Mouse (Mus musculus) cerebellum, postnatal 4 days (tissue): ENCODE measurements at regions not wholly inside any gene's neighbourhood (a gene's known extent, or its start where the extent isn't known, plus 50 kb on each side); places are given as distances from the start of the nearest gene placed in this dataset.
A peak's percentile ranks its signal among the peaks of the same experiment; 100 is the strongest.

Experiments
- DNase-seq, 2 experiments: peaks; one replicate each; pipeline ENCODE4 v3.0.0; 2022; ENCODE audit warnings: low spot score in 2 of 2, mixed read lengths in 1 of 2

DNA sequence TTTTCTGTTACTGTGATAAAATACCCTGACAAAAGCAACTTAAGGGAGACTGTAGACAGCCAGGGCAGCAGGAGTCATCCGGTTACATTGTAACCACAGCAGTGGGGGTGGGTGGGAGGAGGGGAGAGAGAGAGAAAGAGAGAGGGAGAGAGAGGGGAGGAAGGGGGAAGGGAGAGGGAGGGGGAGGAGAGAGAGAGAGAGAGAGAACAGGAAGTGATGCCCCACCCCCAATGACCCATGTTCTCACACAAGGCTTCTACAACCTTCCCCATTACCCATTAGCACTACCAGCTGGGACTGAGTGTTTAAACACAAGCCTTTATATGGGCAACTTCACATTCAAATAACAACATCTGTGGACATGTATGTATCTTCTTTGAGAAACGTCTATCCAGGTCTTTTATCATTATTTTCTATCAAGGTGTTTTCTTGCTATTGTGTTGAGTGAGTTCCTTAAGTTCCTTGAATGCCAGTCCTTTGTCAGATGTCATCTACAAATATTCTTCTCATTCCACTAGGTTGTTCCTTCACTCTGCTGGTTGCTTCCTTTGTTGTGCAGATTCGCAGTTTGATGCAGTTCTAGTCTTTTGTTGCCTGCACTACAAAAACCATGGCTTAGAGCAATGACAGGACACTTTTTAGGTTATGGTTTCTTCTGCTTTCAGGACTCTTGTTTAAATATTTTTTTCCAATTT lies 274.7 kb upstream of the Ddx18 start:
- no peak for DNase-seq

DNA sequence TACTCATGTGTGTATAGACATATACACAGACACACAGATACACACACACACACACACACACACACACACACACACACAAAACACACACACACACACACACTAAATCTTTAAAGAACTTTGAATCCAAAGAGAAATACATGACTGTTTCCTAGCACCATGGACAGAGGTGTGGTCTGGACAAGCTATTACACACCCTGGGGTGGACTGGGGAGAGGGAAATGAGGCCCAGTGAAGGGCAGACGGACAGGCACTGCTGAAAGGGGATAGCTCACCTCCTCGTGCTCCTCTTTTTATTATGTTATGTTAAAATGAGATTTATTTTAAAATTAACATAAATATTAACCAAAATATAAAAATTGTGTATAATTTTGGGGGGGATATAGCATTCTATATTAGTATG lies 265.8 kb upstream of the Ddx18 start:
- no peak for DNase-seq

DNA sequence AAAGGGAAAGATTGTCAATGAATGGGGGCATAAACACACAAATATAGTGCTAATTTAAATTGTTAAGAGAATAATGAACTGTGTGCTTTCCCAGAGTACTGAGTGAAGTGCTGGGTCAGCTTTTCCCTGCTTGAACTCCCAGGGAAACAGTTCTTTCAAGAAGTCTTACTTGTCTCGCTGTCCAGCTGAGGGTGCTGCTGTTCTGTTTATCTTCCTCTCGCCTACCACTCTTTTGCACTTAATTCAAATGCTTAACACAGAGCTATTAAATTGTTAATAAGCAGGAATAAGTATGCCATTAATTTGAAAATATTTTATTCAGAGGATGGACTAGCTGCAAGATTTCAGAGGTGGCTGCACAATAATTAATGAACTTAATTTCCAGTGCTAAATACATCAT lies 262.5 kb upstream of the Ddx18 start:
- peak in 1 of 2 experiments; percentile 1 for DNase-seq

DNA sequence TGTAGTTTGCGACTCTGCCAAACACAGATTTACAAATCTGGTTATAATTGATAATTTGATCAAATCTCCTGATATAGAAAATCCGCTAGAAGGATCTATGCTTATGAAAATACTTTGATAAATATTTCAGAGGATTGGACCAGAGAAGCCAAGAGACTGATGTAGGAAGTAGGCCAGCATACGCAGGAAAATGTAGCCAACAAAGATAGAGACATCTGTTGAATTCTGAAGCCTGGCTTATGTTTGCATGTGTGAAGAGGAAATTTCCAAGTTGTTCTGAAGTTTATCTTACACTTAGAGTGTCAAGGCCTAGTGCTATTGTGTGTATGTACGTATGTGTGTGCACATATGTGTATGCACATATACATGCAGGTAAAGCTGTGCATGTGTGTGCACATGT lies 255.2 kb upstream of the Ddx18 start:
- DNase-seq, result no peak

DNA sequence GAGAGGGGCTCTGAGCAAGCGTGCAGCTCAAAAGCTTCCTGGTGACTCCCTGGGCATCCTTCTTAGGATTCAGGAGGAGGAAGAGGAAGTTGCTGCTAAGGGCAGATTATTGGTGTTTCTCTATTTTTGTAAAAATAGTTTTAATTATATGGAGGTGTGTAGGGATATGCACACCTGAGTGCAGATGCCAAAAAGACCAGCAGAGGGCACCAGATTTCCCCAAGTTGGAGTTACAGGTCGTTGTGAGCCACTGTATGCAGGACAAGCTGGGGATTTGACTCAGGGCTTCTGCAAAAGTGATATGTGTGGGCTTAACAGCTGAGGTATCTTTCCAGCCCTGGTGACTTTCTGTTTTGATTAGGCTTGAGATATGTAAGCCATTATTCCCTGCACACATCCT lies 235.5 kb upstream of the Ddx18 start:
- DNase-seq, result no peak

DNA sequence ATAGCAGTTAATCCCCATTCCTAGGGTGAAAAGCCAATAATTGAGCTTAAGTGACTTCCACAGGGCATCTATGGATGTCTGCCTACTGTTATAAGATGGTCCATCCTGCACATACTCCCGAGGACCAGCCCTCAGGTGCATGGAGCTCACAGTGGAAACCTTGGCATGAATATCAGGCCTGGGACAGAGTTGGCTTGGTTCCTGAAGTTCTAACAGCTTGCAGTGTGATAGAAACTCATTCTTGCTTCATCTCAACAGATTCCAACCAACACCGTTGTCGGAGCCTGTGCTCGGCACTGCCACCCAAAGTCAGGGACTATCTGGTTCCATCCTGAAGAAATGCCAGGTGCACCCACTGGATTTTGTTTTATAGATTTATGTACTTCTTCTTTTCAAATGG lies 234.7 kb upstream of the Ddx18 start:
- DNase-seq, result no peak

DNA sequence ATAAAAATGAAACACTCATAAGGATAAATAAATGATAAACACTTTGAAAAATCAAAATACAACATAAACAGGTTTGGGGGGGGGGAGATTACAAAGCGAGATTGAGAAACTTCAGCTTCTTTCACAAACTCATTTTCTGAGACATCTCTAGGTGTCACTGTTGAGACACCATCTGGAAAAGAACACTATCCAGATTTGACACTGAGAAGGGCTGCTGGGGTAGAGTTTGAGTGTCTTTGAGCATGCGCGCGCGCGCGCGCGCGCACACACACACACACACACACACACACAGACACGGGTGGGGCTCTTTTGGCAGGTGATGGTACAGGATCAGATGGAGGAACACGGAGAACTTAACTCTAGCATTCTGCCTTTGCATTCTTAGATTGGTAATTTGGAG lies 230.7 kb upstream of the Ddx18 start:
- no peak for DNase-seq

DNA sequence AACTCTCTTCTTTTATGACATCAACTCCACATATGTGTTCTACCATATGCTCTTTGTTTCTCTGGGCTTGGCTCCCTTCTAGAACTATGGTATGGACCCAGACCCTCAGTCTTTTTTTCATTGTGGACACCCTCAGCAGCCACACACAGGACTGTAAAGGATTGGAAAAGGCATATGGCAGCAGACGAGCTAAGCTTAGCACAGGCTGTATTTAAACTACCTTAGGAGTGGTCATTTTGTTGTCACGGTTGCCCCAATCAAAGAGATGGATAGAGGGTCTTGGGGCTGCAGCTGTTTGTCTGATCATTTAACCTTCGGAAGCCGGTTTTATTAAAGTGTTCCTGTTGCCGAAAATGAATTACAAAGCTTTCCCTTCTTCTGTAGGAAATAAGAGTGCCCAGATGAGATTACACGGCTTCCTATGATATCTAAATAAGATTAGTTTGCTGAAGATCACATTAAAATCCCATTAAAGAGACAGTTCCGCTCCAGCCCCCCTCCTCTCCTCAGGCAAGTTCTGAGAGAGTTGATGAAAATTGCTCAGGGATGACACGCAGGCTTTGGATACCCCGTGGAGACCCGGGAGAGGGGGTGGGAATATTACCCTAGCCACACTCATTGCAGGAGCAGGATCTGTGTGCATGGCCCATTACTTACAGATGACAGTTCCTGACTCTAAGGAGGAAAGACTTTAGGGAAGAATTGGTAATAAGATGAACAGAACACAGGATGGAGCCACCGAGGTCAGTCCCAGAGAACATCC lies 227.4 kb upstream of the Ddx18 start:
- DNase-seq, result no peak

DNA sequence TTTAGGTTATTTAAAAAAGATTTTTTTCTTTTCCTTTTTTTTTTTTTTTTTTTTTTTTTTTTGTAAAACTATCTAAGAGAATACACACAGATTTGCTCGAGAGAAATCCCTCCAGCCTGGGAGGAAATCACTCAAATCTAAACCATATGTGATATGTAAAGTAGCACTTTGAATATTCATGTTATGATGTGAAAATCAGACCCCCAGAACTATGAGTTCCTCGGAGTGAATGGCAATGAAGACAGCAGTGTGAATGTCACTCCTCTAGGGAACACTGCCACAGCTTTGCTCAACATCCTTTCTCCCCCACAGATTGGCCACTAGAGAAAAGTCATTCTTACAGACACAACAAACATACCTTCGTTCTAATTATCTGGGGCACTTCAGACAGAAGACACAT lies 217.8 kb upstream of the Ddx18 start:
- DNase-seq, result no peak

DNA sequence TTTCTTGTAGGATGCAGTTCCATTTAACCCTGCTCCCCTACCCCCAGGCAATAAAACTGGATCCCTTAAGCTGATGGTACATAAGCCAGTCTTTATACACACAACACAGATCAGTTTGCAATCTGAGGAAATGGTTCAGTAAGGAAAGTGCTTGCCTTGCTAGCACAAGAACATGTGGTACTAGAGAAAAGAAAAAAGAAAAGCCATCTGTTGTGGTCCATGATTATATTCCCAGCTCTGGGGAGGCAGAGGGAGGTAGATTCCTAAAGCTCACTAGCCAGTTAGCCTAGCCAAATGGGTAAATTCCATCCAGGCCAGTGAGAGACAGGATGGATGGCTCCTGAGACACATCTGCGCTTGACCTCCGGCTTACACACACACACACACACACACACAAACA lies 206.2 kb upstream of the Ddx18 start:
- no peak for DNase-seq

DNA sequence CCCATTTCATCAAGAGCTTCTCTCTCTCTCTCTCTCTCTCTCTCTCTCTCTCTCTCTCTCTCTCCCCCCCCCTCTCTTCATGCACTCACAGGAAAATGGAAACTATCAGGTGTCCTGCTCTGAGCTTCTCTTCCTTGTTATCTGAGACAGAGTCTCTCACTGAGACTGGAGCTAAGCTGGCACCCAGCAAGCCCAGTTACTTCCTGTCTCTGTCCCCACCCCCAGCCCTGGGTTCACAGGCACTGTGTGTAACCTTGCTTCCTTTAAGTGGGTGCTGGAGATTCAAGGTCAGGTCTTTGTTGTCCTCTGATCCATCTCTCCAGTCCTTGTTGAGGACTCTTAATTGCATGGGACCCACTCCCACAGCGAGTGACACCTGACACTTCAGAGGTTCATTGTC lies 203.7 kb upstream of the Ddx18 start:
- no peak for DNase-seq

DNA sequence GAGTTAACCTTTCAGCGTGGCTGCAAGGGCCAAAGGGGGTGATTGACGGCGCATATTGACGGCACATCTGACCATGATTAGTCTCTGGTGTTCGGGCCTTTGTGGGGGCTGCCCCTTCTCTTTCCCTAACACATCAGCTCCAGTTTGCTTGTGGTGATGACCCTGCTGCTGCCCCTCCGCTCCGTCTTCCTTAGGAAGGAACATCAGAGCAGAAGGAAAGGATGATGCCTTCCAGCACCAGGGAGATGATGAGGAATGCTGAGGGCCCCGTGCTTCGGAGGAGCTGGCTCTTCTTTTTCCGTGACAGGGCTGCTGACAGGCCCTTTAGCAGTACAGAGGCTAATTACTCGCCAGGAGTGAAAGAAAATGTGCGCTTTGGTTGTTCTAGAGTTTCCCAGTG lies 203.1 kb upstream of the Ddx18 start:
- DNase-seq, result no peak

DNA sequence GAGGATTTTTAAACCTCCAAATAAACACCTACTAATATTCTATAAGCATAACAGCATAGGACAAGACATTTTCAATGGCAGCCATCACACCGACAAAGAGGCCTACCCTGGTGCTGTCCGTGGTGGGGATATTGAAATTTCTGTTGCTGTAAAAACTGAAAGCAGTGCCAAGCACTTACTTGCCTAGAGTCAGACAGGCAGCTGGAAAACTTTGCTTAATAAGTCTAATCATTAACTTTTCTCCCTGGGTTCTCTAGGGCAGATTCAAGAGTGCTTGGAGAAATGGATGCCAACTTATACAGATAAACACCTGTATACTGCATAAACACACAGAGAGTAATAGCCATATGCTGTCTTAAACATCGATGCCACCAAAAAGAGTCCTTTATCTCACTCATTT lies 192.3 kb upstream of the Ddx18 start:
- DNase-seq, result no peak

DNA sequence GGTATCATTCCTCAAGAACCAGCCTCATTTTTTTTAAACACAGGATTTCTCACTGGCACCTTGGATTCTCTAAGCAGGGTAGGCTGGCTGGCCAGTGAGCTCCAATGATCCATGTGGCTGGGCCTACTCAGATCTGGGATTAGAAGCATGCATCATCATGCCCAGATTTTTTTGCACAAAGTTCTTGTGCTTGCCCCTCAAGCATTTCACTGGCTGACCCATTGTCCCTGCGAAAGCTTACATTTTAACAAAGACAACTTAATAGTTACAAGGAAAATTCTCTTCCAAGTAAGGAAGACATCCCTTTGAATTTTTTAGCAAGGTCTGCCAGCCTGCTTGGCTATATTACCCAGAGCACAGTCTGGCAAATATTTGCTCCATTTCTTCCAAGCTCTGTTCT lies 177.4 kb upstream of the Ddx18 start:
- DNase-seq, result no peak

DNA sequence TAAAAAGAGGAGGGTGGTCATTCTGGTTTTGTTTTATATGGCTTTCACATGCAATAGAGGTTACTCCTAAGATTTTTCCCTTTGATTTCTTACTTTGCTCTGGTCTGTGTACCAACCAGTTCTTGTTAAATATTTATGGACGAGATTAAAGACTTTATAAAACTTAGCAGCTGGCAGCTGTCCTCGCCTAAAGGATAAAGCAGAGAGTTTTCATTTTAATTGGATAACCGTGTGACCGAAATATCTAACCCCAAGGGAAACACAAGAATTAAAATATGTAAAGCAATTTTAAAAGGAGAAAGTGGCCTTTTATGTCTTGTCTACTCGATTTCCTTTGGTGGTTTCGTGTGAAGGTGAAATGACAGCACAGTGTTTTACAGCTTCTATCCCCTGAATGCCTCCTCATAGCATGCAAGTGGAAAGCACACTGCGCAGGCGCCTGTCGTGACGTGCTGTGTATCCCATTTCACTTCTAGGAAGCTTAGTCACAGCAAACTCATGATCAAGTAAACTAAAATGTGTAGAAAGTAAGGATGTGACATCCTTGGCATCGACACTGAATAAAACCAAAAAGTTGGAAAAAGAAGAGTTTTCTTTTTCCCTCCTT lies 167.4 kb upstream of the Ddx18 start:
- no peak for DNase-seq

DNA sequence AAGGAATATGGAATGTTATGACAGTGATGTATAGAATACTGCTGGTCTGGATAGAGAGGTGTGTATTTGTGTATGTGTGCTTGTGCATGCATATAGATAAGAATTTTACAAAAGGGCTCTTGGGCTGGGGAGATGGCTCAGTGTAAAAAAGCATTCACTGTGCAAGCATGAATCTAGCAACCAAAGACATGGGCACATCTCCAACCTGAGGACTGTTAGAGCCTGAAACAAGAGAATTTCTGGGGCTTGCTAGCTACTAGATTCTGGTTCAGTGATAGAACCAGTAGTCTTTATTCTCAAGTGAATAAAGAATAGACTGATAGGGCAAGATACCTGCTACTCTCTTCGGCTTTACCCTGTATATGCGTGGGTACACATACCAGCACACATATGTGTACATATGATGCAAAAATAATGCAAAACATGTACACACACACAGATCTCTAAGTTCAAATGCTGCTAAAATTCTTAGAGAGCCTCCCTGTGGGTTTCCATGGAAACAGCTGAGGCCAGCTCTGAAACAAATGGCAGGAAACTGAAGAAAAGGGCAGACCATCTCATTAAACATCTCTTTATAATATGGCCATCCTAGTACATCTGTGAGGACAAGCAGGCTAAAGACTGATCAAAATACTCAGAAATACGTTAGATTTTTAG lies 166.8 kb upstream of the Ddx18 start:
- no peak for DNase-seq

DNA sequence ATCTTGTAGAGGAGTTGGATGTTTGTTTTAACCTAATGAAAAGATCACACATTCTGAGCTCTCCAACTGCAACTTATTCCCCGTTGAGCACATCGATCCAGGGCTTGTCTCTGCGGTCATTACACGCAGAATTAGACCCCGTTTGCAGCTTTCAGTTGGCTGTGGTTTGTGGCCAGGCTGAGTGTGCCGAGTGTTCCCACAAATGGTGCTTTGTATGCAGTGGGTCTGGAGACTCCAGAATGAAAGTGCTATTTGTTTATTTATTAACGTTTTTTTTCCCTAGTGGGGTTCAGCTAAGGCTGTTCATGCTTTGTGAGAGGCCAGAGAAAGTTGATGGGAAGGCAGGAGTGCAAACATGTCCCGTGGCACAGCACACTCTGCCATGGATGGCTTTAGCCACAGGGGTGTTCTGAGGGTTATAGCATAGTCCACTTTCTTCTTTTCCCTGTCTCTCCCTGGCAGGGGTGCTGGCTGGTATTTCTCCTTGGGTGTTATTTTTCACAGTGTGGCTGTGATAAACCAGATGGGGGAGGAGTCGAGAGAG lies 141.6 kb upstream of the Ddx18 start:
- DNase-seq, result no peak

DNA sequence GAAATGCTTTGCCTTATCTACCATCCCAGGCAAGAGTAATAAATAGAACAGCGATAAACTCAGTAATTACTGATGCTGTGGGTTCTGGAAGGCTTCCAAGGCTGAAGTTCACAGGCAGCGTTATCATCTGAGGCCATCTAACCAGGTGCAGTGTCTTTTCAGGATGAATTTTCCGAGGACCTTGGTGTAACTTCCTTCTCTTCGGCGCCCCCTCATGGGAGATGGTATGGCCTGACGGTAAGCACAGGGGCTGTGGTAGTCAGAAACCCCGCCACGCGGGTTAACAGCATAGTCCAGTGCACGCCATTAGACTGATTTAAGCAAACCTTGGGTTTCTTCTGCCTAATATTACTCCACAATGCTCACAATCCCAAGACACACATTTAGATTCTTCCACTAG lies 140.5 kb upstream of the Ddx18 start:
- DNase-seq, result no peak

DNA sequence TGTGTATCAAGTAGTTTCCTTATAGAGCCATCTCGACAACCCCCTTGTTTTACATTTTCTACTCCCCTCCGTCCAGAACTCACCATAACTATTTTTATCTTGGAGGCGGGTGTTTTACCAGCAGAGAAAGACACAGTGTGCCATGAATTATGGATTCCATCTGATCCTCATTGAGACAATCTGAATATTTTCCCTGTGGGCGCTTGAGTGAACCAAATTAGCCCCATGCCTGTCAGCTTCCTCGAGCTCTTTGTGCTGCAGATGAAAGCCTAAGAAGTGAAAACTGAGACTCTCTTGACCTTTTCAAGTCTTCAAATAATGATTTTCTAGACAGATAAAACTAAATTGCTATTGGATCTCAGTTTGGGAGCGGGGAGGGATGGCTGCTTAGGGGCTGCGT lies 134.0 kb upstream of the Ddx18 start:
- DNase-seq, result no peak

DNA sequence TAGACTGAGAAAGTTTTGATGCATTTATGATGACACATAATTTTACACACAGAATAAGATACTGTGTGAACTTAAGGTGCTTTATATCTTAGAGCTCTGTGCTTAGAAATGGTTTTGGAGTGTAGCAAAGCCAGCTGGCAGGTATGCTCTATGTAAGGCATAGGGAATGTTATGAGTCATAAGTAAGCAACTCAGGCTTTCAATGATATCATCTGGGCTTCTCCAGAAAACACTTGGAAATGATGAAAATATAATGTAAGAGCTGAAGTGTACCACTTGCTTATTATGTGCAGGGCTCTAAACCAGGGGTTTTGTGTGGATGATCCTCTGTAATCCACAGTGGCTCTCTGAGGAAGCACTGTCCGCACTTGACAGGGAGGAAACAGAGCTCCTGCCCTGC lies 86.1 kb upstream of the Ddx18 start:
- DNase-seq, result no peak

DNA sequence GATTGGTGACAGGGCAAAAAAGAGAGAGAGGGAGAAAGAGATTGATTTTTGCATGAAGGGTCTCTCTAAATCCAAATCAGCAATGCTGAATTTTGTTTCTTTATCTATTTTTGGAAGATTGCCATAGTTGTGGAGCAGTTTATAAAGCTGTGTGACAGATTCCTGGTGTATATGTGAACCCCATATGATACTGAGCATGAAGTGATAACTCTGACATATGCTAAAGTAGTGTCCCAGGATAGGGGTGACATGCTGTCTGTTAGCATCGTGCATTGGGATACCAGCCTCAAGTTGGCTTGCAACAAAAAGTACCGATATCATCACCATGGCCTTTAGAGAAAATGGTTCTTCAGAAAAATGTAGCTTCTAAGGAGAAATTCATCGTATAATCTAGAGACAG lies 82.3 kb upstream of the Ddx18 start:
- no peak for DNase-seq

DNA sequence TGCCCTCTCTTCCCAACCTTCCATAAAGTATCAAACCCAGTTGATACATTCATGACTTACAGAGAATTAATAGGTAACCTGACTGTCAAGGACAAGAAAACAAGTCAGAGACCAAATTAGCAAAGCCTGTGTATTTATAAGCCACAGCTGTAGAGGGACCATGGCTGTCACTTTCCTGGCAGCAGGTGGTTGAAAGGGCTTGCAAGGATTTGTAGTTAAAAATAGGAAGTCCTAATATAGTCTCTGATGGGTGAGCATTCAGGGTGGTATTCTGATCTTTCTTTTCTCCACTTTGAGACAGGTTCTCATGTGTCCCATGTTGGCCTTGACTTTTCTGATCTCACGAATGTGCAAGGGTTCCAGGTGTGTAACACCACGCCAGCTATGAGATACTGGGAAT lies 63.7 kb upstream of the Ddx18 start:
- no peak for DNase-seq

DNA sequence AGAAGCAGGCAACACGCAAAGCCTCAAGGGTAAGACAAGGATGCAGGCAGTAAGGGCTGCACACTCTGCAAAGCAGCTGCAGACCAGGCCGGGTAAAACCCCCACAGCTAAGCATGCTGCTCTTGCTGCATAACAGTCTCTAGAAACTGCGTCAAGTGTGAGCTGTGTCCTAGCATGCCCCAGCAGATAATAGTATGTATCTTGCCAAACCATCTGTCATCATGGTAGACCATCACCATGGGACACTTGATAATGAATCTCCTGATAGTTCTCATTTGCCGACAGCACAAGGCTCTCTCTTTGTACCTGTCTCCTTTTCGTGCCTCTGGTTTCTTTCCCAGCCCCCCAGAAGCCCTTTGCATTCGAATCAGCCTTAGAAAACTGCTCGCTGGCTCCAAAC lies 52.5 kb upstream of the Ddx18 start:
- DNase-seq, result no peak
